Mouse (Mus musculus) spleen, postnatal 4 days (tissue): ENCODE results near the gene Trpv4.

Experiments used
- DNase-seq, 2 experiments: peaks; one replicate each; pipeline ENCODE4 v3.0.0; 2022; ENCODE audit warnings: low spot score in 2 of 2

The Trpv4 gene

DNA sequence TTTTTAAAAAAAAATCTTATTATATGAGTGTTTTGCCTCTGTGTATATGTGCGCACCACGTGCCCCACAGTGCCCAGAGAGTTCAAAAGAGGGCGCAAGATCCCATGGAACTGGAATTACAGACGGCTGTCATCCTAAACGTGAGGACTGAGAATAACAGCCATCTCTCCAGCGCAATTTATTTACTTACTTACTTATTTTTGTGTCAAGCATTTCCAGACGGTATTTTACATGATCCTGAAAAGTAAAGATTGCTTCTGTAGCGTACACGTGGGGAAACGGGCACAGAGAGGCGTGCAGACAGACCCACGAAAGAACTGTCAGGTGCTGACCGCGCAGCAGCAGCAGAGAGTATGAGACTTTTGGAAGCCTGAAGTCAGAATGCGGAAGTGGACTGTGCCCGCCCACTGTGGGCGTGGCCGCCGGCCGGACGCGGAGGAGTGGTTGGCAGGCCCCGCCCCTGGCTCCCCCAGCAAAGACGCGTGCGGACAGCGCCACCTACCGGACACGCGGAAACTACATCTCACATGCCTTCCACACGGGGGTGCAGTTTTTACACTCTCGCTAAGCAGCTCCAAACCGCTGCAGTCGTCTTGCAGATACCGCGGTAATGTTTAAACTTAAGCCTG is 9.1 kb upstream of the Trpv4 start:
- DNase-seq = peak; percentile 99 to 100

- no peak for DNase-seq
These were observed 8.4 kb upstream of the Trpv4 start for GRCm38 (mm10) chr5:114666659-114667058.

DNA sequence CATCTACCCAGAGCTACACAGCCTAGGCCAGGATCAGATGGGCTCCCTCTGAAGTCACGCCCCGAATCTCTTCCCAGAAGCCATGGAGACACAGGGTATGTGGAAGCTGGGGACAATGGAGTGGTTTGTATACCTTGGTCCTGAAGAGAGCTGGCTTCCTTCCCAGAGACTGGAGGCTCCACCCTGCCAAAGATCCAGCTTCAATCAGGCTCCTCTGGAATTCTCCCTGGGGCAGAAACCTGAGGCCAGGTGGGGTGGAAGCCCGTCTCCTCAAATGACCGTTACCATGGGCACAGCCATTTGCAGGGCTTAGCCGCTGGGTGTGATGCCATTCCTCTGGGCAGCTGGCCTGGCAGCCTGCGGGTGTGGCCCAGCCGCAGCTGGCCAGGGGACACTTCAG is 6.5 kb upstream of the Trpv4 start:
- DNase-seq = no peak

- DNase-seq = no peak
These were observed 5.9 kb upstream of the Trpv4 start for GRCm38 (mm10) chr5:114664139-114664538.

GRCm38 (mm10) chr5:114661029-114661428 is 2.8 kb upstream of the Trpv4 start:
- DNase-seq = no peak

DNA sequence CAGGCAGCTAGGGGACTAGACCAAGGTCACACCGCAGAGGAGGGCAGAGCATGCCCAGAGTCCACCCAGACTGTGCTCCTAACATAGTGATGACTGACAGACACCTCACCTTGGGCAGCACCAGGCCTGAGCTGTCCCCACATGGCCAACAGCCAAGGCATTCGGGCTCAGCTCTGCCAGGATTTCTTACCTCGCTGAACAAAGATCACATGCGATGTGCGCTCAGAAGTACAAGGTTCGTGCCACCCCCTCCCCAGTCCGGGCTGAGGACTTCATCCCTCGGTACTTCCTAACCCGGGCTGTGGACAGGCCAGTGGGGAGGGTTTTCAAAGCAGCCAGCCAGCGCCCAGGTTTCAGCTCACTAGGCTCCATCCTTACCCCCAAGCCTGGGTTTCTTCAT is 795 bp downstream of the Trpv4 start:
- no peak for DNase-seq

GRCm38 (mm10) chr5:114656305-114656704 is 1.9 kb downstream of the Trpv4 start:
- no peak for DNase-seq

DNA sequence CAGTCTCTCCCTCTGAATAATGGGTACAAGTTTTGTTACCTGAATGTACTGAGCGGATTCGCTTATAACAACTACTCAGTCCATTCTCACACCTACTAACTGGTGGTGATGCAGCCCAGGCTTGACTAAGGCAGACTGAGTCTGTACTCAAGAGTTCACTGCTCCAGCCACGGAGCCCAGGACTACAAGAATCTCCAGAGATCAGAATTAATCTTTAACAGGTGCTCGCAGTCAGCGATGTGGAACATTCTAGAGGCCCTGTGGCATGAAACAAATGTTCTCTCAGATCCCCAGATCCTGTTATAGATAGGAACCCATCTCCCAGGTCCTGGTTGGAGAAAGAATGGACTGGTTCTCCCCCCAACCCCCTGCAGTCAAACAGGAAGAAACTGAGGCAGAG is 2.5 kb downstream of the Trpv4 start:
- no peak for DNase-seq

- no peak for DNase-seq
These were observed 4.4 kb downstream of the Trpv4 start for GRCm38 (mm10) chr5:114653656-114654437.

- DNase-seq = no peak
These were observed 6.8 kb downstream of the Trpv4 start for GRCm38 (mm10) chr5:114651449-114651848.

- DNase-seq = no peak
These were observed 7.2 kb downstream of the Trpv4 start for GRCm38 (mm10) chr5:114651002-114651401.

- DNase-seq = no peak
These were observed 9.4 kb downstream of the Trpv4 start for GRCm38 (mm10) chr5:114648728-114649311.

GRCm38 (mm10) chr5:114647211-114647974 is 10.8 kb downstream of the Trpv4 start:
- no peak for DNase-seq

DNA sequence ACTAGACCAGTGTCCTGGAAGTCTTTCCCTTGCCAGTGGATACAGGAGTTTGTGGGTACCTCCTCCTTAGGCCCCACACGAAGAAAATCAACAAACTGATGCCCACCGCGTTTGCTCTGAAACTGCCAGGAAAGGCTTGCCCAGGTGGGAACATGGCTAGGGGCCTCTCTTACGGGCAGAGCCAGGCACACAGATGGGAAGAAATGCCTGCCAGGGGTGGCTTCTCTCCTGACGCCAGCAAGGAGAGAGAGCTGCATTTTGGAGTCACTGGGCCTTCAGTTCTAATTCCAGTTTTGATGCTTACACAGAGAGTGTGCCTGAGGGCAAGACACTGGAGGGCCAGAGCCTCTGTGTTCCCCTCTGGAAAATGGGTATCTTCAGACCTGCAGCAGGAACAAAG is 12.3 kb downstream of the Trpv4 start:
- no peak for DNase-seq

DNA sequence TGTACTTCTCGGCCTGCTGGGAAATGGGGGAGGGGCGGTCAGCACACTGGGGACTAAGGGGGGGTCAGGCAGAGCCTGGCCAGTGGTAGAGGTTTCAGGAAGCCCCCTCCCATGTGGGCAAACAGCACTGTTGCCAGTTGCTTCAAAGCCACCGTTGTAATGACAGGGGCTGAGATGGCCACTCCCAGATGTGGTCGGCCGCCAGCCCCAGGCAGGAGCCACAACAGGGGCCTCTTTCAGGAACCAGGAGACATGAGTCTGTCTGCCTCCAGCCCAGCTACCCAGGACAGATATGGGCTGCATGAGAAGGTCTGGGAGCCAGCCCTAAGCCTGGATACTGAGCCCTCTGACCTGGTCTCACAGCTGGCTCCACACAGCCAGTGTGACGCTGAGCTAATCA is 13.3 kb downstream of the Trpv4 start:
- no peak for DNase-seq

GRCm38 (mm10) chr5:114640809-114641208 is 17.4 kb downstream of the Trpv4 start:
- no peak for DNase-seq

GRCm38 (mm10) chr5:114639645-114639957 is 18.6 kb downstream of the Trpv4 start:
- DNase-seq = no peak

DNA sequence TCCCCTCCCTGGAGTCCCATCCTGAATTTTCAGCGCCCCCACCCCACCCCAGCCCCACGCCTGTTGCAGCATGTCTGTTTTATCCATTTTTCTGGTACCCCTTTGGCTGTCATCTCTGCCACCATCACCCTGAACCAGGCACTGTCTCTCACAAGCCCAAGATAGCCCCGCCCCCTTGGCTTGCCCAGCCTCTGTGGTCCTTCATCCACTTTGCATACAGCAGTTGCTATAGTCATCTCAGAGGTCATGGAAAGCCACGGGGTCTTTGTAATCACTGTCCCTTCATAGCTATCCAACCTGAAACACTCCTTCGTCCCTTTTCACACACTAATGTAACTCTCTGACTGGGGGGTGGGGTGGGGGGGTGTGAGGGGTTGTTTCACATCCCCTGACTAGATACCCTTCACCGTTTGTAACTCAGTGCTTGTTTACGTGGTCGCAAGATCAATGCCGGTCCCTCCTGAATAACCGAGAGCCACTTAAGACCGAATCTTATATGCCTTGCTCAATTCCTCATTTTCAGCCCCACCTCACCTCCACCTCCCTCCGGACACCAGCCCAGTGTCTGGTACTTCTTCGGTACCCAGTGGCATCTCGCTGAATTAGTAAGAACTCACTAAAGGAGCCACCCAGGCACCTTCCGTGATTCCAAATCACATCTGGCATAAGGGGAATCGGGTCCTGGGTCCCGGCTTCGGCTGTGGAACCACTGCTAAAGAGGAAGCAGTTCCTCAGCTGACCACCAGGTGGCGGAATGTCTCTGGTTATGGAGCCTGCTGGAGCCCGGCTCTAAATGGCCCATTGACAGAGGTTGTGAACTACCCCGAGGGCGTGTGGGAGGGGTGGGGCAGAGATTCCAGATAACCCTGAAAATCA is 19.2 kb downstream of the Trpv4 start:
- DNase-seq = peak; percentile 82 to 95

GRCm38 (mm10) chr5:114636091-114636490 is 22.1 kb downstream of the Trpv4 start:
- no peak for DNase-seq

DNA sequence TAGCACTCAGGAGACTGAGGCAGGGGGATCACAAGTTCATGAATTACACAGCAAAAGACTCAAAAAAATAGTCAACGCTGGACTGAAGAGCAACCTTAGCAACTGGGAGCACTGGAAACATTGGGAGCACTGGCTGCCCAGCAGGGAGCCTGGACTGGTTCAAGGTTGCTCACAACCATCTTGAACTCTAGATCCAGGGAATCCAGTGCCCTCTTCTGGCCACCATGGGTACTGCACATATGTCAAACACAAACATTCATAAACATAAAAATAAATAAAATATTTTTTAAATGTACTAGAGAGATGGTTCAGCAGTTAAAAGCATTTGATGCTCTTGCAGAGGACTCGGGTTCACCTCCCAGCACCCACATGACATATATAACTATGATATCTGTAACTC is 26.9 kb downstream of the Trpv4 start:
- peak; percentile 33 to 77 for DNase-seq

DNA sequence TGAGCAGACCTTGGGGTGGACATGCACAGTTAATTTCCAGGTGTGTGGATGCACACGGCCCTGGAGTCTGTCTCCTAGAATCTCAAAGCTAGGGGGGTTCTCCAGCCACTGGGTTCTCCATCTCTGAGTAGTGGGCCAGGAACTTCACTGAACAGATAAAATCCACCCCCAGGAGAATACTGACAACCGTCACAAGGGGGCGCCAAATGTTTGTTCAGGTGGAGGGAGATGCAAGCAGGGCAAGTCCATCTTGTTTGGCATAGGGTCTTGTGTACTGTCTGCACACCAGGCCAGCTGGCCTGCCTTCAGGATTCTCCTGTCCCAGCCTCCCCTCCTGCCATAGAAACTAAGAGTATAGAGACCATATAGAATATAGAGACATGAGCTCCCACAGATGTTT is 32.6 kb downstream of the Trpv4 start:
- peak; percentile 66 to 89 for DNase-seq

- DNase-seq = no peak
These were observed 37.9 kb downstream of the Trpv4 start for GRCm38 (mm10) chr5:114620305-114620704.
